Mouse (Mus musculus) liver, embryonic 11.5 days (tissue): ENCODE measurements around the gene Lpp. TPM values are rescaled to one million over a fixed set of nuclear protein-coding genes. Genes with fewer than 3 reads are reported as not detected.
A peak's percentile ranks its signal among the peaks of the same experiment; 100 is the strongest.

Source experiments
- ATAC-seq: fragments of 200-750 bp; cut with Nextera tagmentation; replicated peaks from 2 replicates; pipeline ENCODE4 v1.8.0; 2017; ENCODE audit warnings: moderate number of reproducible peaks, mild to moderate bottlenecking, moderate TSS enrichment, moderate library complexity; ENCODE audit not compliant: low FRiP score
- DNase-seq: peaks from one replicate; pipeline ENCODE4 v3.0.0-alpha.2; 2017; ENCODE audit warnings: low spot score
- H3K27ac ChIP-seq: fragments of 300-500 bp; sonication (generic); 2 replicates; pipeline ENCODE4 v1.5.1; 2014; ENCODE audit warnings: mild to moderate bottlenecking, low read depth, low read length, control low read depth
- H3K27me3 ChIP-seq: fragments of 300-500 bp; sonication (generic); replicated peaks from 2 replicates; pipeline ENCODE4 v1.6.1; 2014; ENCODE audit warnings: low read length, mixed read lengths; ENCODE audit not compliant: control insufficient read depth, insufficient read depth
- H3K36me3 ChIP-seq: fragments of 300-500 bp; sonication (generic); 2 replicates; pipeline ENCODE4 v1.6.1; 2014; ENCODE audit warnings: mild to moderate bottlenecking, low read length, moderate library complexity, mixed read lengths; ENCODE audit not compliant: control insufficient read depth, insufficient read depth
- H3K4me1 ChIP-seq: fragments of 300-500 bp; sonication (generic); replicated peaks from 2 replicates; pipeline ENCODE4 v1.6.1; 2014; ENCODE audit warnings: low read length, mixed read lengths; ENCODE audit not compliant: control insufficient read depth, insufficient read depth
- H3K4me2 ChIP-seq: fragments of 300-500 bp; sonication (generic); 2 replicates; pipeline ENCODE4 v1.6.1; 2014; ENCODE audit warnings: mild to moderate bottlenecking, control low read depth, moderate library complexity
- H3K4me3 ChIP-seq: fragments of 300-500 bp; sonication (generic); 2 replicates; pipeline ENCODE4 v1.5.1; 2014; ENCODE audit warnings: low read depth, low read length, control low read depth
- H3K9ac ChIP-seq: fragments of 300-500 bp; sonication (generic); 2 replicates; pipeline ENCODE4 v1.6.1; 2014; ENCODE audit warnings: low read depth, low read length, control low read depth
- H3K9me3 ChIP-seq: fragments of 300-500 bp; sonication (generic); 2 replicates; pipeline ENCODE4 v1.6.1; 2016; ENCODE audit warnings: low read length, inconsistent platforms, mixed read lengths; ENCODE audit not compliant: control insufficient read depth
- WGBS: fragments of 180-500 bp; shearing (Covaris S2); extraction: QIAGEN DNeasy Blood & Tissue Kit; methylation state at CpG from one replicate; pipeline ENCODE4 v1.1.7; 2014; 5-methylcytosine and 5-hydroxymethylcytosine counted together
- polyA plus RNA-seq: library from polyadenylated mRNA; unstranded; fragments of >200 nt; fragmentation: Nextera tagmentation; extraction: Ambion mirVana; gene quantifications from 2 replicates; pipeline ENCODE4 v1.2.1, GENCODE M21; 2014

Gene Lpp
- polyA plus RNA-seq, 1 experiment from 2014 or later: 21.2 TPM

GRCm38 (mm10) chr16:24454493-24454892, 61.2 kb downstream of the Lpp start:
- Histone ChIP-seq H3K27ac (peak overlapping the region; percentile 34; the same call in 1 of the 2 replicates), H3K4me2 (no peak overlapping the region), H3K36me3 (peaks cover 4% of the 10 kb centered on the region; the same call in 1 of the 2 replicates), H3K27me3 (no peaks in the 10 kb centered on the region), H3K4me3 (no peak overlapping the region), H3K9me3 (no peaks in the 10 kb centered on the region), H3K9ac (no peak overlapping the region), H3K4me1 (peaks cover 19% of the 10 kb centered on the region)
- ATAC-seq: no peak; the same call in 1 of the 2 replicates
- 25% methylated on average over 4 of the region's 4 CpGs for WGBS
- no peak for DNase-seq

- no peak for ATAC-seq
- WGBS: 47% methylated on average over 3 of the region's 3 CpGs
- H3K4me3 ChIP-seq: no peak overlapping the region
- H3K27me3 ChIP-seq: no peaks in the 10 kb centered on the region
- H3K9ac ChIP-seq: no peak overlapping the region
- no peak for DNase-seq
- no peak overlapping the region; the same call in 1 of the 2 replicates for H3K27ac ChIP-seq
- H3K4me2 ChIP-seq: no peak overlapping the region
- H3K36me3 ChIP-seq: peaks cover 4% of the 10 kb centered on the region; the same call in 1 of the 2 replicates
- H3K4me1 ChIP-seq: peaks cover 12% of the 10 kb centered on the region
- no peaks in the 10 kb centered on the region for H3K9me3 ChIP-seq
Observed at GRCm38 (mm10) chr16:24455361-24455855, 62.1 kb downstream of the Lpp start.

GRCm38 (mm10) chr16:24463842-24464241, 70.5 kb downstream of the Lpp start:
- DNase-seq: no peak
- ATAC-seq: no peak
- peaks cover 2% of the 10 kb centered on the region; the same call in 1 of the 2 replicates for H3K36me3 ChIP-seq
- H3K9me3 ChIP-seq: no peaks in the 10 kb centered on the region
- H3K4me3 ChIP-seq: no peak overlapping the region
- WGBS: 83% methylated on average over 2 of the region's 2 CpGs
- no peak overlapping the region for H3K4me2 ChIP-seq
- no peak overlapping the region for H3K9ac ChIP-seq
- no peaks in the 10 kb centered on the region for H3K4me1 ChIP-seq
- no peaks in the 10 kb centered on the region for H3K27me3 ChIP-seq
- no peak overlapping the region for H3K27ac ChIP-seq

- WGBS: 68% methylated on average over 5 of the region's 5 CpGs
- DNase-seq: no peak
- Histone ChIP-seq H3K4me3 (no peak overlapping the region), H3K36me3 (peaks cover 2% of the 10 kb centered on the region; the same call in 1 of the 2 replicates), H3K27ac (no peak overlapping the region), H3K4me2 (no peak overlapping the region), H3K4me1 (no peaks in the 10 kb centered on the region), H3K9ac (no peak overlapping the region), H3K9me3 (no peaks in the 10 kb centered on the region), H3K27me3 (no peaks in the 10 kb centered on the region)
- no peak for ATAC-seq
Observed at GRCm38 (mm10) chr16:24464436-24464835, 71.1 kb downstream of the Lpp start.

- no peak for DNase-seq
- H3K36me3 ChIP-seq: peaks cover 2% of the 10 kb centered on the region; the same call in 1 of the 2 replicates
- no peaks in the 10 kb centered on the region for H3K27me3 ChIP-seq
- no peak overlapping the region for H3K9ac ChIP-seq
- no peaks in the 10 kb centered on the region for H3K9me3 ChIP-seq
- WGBS: 88% methylated on average over 5 of the region's 5 CpGs
- no peak for ATAC-seq
- H3K4me2 ChIP-seq: no peak overlapping the region
- no peak overlapping the region for H3K27ac ChIP-seq
- peaks cover 4% of the 10 kb centered on the region; the same call in 1 of the 2 replicates for H3K4me1 ChIP-seq
- no peak overlapping the region for H3K4me3 ChIP-seq
Observed at GRCm38 (mm10) chr16:24465633-24466032, 72.3 kb downstream of the Lpp start.

GRCm38 (mm10) chr16:24467544-24468290, 74.4 kb downstream of the Lpp start:
- no peak overlapping the region for H3K9ac ChIP-seq
- H3K4me1 ChIP-seq: peaks cover 4% of the 10 kb centered on the region; the same call in 1 of the 2 replicates
- H3K9me3 ChIP-seq: no peaks in the 10 kb centered on the region
- H3K4me3 ChIP-seq: no peak overlapping the region
- no peaks in the 10 kb centered on the region for H3K27me3 ChIP-seq
- ATAC-seq: no peak
- no peak for DNase-seq
- H3K4me2 ChIP-seq: no peak overlapping the region
- no peaks in the 10 kb centered on the region; the same call in 1 of the 2 replicates for H3K36me3 ChIP-seq
- H3K27ac ChIP-seq: no peak overlapping the region
- WGBS: 84% methylated on average over 17 of the region's 17 CpGs

- Histone ChIP-seq H3K27me3 (no peaks in the 10 kb centered on the region), H3K36me3 (no peaks in the 10 kb centered on the region; the same call in 1 of the 2 replicates), H3K9ac (no peak overlapping the region), H3K4me2 (no peak overlapping the region), H3K9me3 (no peaks in the 10 kb centered on the region), H3K27ac (no peak overlapping the region), H3K4me1 (peaks cover 4% of the 10 kb centered on the region; the same call in 1 of the 2 replicates), H3K4me3 (no peak overlapping the region)
- WGBS: 46% methylated on average over 3 of the region's 3 CpGs
- DNase-seq (no peak), ATAC-seq (no peak)
Observed at GRCm38 (mm10) chr16:24469313-24469712, 76.0 kb downstream of the Lpp start.

GRCm38 (mm10) chr16:24470601-24471000, 77.3 kb downstream of the Lpp start:
- no peaks in the 10 kb centered on the region for H3K27me3 ChIP-seq
- WGBS: 69% methylated on average over 1 of the region's 1 CpGs
- H3K4me2 ChIP-seq: no peak overlapping the region
- no peak overlapping the region for H3K4me3 ChIP-seq
- H3K9ac ChIP-seq: no peak overlapping the region
- peaks cover 6% of the 10 kb centered on the region; the same call in 1 of the 2 replicates for H3K4me1 ChIP-seq
- ATAC-seq: no peak
- no peak overlapping the region for H3K27ac ChIP-seq
- no peaks in the 10 kb centered on the region for H3K9me3 ChIP-seq
- no peaks in the 10 kb centered on the region; the same call in 1 of the 2 replicates for H3K36me3 ChIP-seq
- DNase-seq: no peak
